Mouse (Mus musculus): ENCODE data around the gene Lrp8.

- TF ChIP-seq GATA1 (IDR thresholded peaks at IDR 0.05; ENCODE audit: low read length) (no peak), TAL1 (IDR thresholded peaks at IDR 0.05; ENCODE audit: low read length) (no peak)
These were observed 31.5 kb downstream of the Lrp8 start for GRCm38 (mm10) chr4:107833525-107833924.
